Mouse (Mus musculus): Measurements from ENCODE around the gene Rhebl1.

DNA sequence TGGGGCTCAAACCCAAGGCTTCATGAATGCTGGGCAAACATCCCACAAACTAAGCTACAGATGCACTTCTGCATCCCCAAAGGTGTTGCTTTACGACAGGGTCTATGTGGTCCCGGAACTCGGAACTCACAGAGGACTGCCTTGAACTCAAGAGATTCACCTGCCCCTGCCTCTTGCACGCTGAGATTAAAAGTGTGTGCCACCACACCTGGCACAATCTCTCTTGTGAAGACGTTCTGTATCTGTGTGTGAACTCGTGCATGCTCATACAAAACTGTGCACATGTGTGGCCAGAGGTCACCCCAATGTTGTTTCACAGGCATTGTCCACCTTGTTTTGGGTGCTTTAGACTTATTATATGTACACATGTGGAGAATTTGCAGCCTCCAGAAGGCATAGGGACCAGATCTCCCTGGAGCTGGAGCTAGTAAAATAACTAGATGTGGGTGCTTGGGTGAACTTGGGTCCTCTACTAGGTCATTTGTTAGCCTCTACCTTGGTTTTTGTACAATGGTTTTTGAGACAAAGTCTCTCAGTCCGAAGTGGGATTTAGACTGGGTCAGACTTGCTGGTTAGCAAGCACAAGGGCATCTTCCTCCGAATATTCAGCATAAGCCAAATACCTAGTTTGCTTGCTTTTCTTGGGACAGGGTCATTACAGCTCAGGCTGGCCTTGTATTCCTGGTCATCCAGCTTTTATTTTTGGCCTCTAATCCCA, 35.8 kb upstream of the Rhebl1 start:
- TF ChIP-seq CTCF (IDR thresholded peaks at IDR 0.05; ENCODE audit: borderline replicate concordance, insufficient read depth, low read depth, low read length) = no peak
- no peak for TF ChIP-seq POLR2A (IDR thresholded peaks at IDR 0.05; ENCODE audit: borderline replicate concordance, insufficient read depth, low read length)

Measured in cerebellum, adult 2 months (tissue).